Mouse (Mus musculus): ENCODE data around the gene Tex22. TPM values are rescaled to one million over a fixed set of nuclear protein-coding genes. Genes with fewer than 3 reads are reported as not detected.

The Tex22 gene
- polyA plus RNA-seq (2016; fragmentation: Nextera tagmentation; extraction: Ambion mirVana): not detected in 2 replicates

DNA sequence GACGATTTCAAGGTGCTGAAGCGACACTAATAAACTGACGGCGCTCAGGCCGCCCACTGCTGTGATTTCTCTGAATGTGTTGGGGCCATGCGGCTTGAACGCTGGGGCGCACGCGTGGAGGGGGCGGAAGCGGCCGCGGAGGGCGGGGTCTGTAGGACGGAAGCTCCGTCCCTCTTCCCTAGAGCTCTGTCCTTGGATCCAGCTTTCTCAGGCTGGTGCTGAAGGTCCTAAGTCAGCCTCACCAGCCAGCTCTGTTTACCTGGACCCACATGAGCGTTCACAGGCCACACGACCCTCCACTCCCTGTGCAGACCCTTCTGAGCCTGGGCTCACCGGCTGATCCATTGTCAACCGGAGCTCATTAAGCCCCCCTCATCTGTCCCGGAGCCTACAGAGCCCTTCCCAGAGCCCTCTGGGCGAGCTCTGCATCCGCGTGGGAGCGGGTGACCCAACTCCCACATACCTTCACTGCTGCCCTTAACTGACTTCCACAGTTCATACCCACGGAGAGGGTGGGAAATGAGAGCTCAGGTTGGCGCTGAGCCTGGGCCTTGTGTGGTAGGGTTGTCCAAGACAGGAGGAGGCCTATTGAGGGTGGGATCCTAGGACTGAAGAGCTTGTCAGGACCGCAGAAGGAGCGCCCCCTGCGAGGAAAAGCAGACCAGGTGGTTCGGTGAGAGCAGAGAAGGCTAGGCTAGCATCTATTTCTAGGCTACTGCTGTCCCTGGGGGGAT, at the start of gene Tex22:
Gene Tex22, plus strand, starts transcription at position 174 of the 734 bp plus-strand sequence.
- peak within 1 kb of the TSS; percentile 89 for H3K27ac ChIP-seq (replicated peaks)
- no peaks in the 10 kb centered on the region for H3K27me3 ChIP-seq (replicated peaks; ENCODE audit: low read depth, poor library complexity, severe bottlenecking)
- H3K4me3 ChIP-seq: peak within 1 kb of the TSS; percentile 67
- WGBS: 3% methylated on average over 32 of the region's 32 CpGs
- H3K36me3 ChIP-seq (replicated peaks): peaks cover 28% of the 10 kb centered on the region
- DNase-seq (ENCODE audit: low spot score): peak; percentile 89
- peaks cover 27% of the 10 kb centered on the region for H3K4me1 ChIP-seq
- no peaks in the 10 kb centered on the region for H3K9me3 ChIP-seq

DNA sequence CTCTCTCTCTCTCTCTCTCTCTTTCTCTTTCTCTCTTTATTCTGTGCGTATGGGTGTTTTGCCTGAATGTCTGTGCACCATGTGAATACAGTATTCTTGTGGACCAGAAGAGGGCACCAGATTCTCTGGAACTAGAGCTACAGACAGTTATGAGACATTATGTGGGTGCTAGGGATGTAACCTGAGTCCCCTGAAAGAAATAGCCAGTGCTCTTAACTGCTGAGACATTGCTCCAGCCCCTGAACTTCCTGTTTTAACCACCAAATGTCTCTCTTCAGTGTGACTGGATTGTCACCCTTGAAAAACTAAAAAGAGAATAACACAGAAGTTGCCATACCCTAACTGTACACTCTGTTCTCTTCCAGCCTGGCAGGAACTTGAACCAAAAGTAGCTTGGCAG, 47.7 kb upstream of the Tex22 start:
- H3K27ac ChIP-seq (replicated peaks): no peak overlapping the region
- peaks cover 5% of the 10 kb centered on the region; the same call in 1 of the 2 replicates for H3K4me1 ChIP-seq
- no peak for DNase-seq (ENCODE audit: low spot score)
- H3K9me3 ChIP-seq: no peaks in the 10 kb centered on the region
- no peaks in the 10 kb centered on the region for H3K27me3 ChIP-seq (replicated peaks; ENCODE audit: low read depth, poor library complexity, severe bottlenecking)
- H3K4me3 ChIP-seq: no peak overlapping the region
- WGBS: 95% methylated on average over 1 of the region's 1 CpGs
- peaks cover 58% of the 10 kb centered on the region for H3K36me3 ChIP-seq (replicated peaks)

DNA sequence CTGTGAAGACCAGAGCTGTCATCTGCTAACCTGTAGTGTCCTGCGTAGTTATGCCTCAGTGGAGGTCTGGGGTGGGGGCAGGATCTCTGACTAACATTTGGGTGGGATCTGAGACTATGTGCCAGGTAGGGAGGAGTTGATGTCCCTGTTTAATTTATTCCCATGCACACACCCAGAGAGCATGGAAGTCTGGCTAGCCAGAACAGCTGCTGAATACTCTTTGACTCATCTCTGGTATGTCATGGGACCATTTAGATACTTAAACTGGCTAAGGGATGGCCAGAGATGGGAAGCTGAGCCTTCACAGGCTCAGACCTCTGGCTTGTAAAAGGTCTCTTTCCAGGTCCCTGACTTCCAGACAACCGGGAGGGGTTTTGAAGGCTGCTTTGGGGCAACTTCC, 46.8 kb upstream of the Tex22 start:
- H3K9me3 ChIP-seq: no peaks in the 10 kb centered on the region
- 82% methylated on average over 2 of the region's 2 CpGs for WGBS
- H3K27me3 ChIP-seq (replicated peaks; ENCODE audit: low read depth, poor library complexity, severe bottlenecking): no peaks in the 10 kb centered on the region
- no peak overlapping the region for H3K27ac ChIP-seq (replicated peaks)
- no peak overlapping the region for H3K4me3 ChIP-seq
- DNase-seq (ENCODE audit: low spot score): no peak
- peaks cover 55% of the 10 kb centered on the region for H3K36me3 ChIP-seq (replicated peaks)
- peaks cover 14% of the 10 kb centered on the region for H3K4me1 ChIP-seq

DNA sequence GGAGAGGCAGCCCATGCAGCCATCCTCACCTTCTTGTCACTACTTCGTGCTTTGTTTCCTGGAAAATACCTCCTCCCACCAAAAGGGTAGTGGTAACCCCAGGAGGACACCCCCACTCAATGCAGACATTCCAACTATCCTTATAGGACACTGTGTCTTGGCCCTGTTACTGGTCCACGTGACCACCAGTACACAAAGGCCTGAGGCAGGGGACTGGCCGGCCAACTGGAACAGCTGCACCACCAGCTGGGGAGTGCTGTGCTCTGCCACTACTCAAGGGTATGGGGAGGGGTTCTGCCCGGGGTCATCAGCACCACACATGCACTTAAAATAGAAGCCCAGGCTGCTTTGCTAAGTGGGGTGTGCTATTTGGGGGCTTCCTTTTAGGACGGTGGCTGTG, 46.2 kb upstream of the Tex22 start:
- H3K36me3 ChIP-seq (replicated peaks): peaks cover 52% of the 10 kb centered on the region
- H3K4me1 ChIP-seq: peaks cover 20% of the 10 kb centered on the region
- no peaks in the 10 kb centered on the region for H3K9me3 ChIP-seq
- peak; percentile 31 for DNase-seq (ENCODE audit: low spot score)
- 66% methylated on average over 5 of the region's 5 CpGs for WGBS
- no peak overlapping the region for H3K4me3 ChIP-seq
- H3K27me3 ChIP-seq (replicated peaks; ENCODE audit: low read depth, poor library complexity, severe bottlenecking): no peaks in the 10 kb centered on the region
- no peak overlapping the region for H3K27ac ChIP-seq (replicated peaks)

DNA sequence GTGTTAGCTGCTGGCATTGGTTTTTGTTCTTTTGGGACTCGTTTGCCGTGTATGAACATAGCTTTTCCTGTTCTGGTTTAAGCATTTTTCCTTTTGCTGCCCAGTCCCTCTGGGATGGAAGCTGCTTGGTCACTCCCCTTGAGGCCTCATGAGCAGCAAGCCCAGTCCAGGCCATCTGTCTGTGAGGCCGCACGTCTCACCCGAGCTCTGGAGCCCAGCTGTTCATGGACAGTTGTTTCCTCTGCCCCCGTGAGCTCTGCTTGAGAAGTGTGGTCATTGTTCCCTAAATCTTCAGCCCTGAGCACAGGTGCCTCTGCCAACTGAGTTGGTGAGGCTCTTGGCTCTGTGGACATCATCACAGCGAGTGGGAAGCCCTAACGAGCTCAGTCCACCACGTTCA, 45.4 kb upstream of the Tex22 start:
- Histone ChIP-seq H3K27me3 (replicated peaks; ENCODE audit: low read depth, poor library complexity, severe bottlenecking) (no peaks in the 10 kb centered on the region), H3K36me3 (replicated peaks) (peaks cover 44% of the 10 kb centered on the region), H3K9me3 (no peaks in the 10 kb centered on the region), H3K27ac (replicated peaks) (peak overlapping the region; percentile 19; the same call in 1 of the 2 replicates), H3K4me3 (no peak overlapping the region), H3K4me1 (peaks cover 24% of the 10 kb centered on the region)
- no peak for DNase-seq (ENCODE audit: low spot score)
- WGBS: 80% methylated on average over 9 of the region's 9 CpGs

DNA sequence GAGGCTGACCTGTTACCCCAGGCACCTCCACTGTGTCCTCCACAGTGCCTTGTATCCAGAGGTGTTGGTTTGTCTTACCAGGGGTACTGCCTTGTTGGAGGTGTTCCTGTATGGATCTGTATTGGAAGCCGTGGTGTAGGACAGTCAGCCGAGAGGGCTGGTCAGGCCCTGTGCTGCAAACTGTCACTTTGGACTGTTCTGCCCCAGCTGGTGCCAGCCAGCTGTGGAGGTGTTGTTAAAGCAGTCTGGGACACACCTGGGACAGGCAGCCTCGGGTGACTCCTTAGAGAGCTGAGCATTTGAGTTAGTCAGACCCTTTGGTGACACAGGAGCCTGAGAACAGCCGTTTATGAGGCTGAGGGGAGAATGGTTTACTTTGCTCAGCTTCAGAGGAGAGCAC, 44.3 kb upstream of the Tex22 start:
- Histone ChIP-seq H3K4me1 (peaks cover 24% of the 10 kb centered on the region), H3K27me3 (replicated peaks; ENCODE audit: low read depth, poor library complexity, severe bottlenecking) (no peaks in the 10 kb centered on the region), H3K9me3 (no peaks in the 10 kb centered on the region), H3K36me3 (replicated peaks) (peaks cover 36% of the 10 kb centered on the region), H3K27ac (replicated peaks) (0 out of 2 replicates have a peak overlapping the region, but pooled peaks have one; percentile 7), H3K4me3 (no peak overlapping the region)
- DNase-seq (ENCODE audit: low spot score): no peak
- 76% methylated on average over 4 of the region's 4 CpGs for WGBS

DNA sequence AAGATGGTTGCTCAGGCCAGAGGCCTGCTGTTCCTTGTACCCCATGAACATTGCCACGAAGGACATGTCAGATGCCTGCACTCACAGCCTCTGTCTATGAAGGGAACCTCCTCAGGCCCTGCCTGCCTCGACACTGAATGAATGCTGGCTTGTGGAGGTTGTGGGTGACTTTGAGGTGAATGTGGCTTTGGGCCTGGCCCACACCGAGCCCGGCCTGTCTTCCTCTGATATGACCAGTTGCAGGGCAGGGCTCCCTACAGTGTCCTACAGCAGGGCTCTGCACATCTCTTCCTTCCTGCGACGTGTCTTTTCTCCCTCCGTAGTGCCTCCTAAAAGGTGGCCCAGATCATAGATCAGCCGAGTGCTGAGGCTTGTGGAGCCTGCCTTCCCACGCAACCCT, 43.3 kb upstream of the Tex22 start:
- H3K27me3 ChIP-seq (replicated peaks; ENCODE audit: low read depth, poor library complexity, severe bottlenecking): no peaks in the 10 kb centered on the region
- H3K4me3 ChIP-seq: no peak overlapping the region
- H3K9me3 ChIP-seq: no peaks in the 10 kb centered on the region
- H3K27ac ChIP-seq (replicated peaks): 0 out of 2 replicates have a peak overlapping the region, but pooled peaks have one; percentile 31
- 88% methylated on average over 9 of the region's 9 CpGs for WGBS
- no peak for DNase-seq (ENCODE audit: low spot score)
- H3K4me1 ChIP-seq: peaks cover 24% of the 10 kb centered on the region
- H3K36me3 ChIP-seq (replicated peaks): peaks cover 27% of the 10 kb centered on the region

DNA sequence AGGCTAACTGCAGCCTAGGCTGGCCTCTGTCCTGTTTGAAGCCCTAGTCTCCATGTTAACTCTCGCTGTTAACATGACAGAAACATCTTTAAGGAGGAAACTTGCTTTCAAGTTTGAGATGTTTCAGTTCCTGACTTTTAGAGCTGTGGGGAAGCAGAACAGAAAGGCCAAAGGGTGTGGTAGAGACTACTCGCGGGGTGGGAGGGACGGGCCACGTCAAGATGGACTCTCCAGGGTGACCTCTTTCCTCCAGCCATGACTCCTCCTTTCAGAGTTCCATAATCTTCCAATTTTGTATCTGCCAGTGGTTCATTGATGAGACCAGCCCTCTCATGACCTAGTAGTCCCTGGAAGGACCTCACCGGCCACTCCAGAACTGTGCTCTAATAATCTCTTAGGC, 42.9 kb upstream of the Tex22 start:
- DNase-seq (ENCODE audit: low spot score): no peak
- H3K9me3 ChIP-seq: no peaks in the 10 kb centered on the region
- 88% methylated on average over 6 of the region's 6 CpGs for WGBS
- H3K36me3 ChIP-seq (replicated peaks): peaks cover 24% of the 10 kb centered on the region
- H3K4me1 ChIP-seq: peaks cover 24% of the 10 kb centered on the region
- H3K27me3 ChIP-seq (replicated peaks; ENCODE audit: low read depth, poor library complexity, severe bottlenecking): no peaks in the 10 kb centered on the region
- H3K4me3 ChIP-seq: no peak overlapping the region
- H3K27ac ChIP-seq (replicated peaks): no peak overlapping the region

DNA sequence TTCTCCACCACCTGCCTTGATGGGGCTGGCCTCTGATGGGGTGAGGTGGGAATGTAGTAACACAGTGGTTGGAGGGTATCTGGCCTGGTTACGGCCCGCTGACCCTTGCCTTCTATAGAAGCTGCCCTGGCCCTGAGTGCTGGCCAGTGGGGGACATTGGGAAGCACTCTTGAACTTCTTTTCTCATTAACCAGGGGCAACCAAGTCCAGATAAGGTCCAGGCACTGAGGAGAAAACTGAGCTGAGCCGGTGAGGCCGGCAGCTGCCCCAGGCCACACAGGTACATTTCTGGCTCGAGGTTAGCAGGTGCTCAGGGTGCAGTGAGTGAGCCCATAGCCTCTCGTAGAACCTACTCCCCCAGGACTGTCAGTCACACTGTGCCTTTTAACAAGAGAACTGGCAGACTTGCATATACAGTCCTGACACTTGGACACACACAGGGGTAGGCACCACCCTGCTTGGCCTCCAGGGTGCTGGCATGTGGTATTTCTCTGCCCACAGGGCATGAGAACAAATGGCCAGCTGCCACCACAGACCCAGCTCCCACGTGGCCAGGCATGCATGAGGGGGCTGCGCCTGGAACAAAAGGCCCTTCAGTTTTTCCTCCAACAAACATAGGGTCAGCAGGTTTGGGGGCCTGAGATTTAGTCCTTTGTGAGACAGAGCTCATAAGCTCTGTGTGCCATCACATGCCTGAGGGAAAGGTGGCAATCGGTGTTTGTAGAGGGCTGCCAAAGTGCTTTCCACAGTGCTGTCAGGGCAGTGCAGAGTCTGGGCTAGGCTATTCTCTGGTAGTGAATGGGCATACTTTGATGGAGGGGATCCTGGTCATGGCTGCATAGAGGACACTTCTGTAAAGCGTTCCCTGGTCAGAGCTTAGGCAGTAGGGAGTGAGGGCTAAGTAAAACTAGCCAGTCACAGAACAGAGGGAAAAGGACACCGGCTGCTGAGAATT, 41.7 kb upstream of the Tex22 start:
- H3K9me3 ChIP-seq: no peaks in the 10 kb centered on the region
- no peaks in the 10 kb centered on the region for H3K27me3 ChIP-seq (replicated peaks; ENCODE audit: low read depth, poor library complexity, severe bottlenecking)
- no peak for DNase-seq (ENCODE audit: low spot score)
- H3K27ac ChIP-seq (replicated peaks): no peak overlapping the region
- H3K4me3 ChIP-seq: no peak overlapping the region
- H3K36me3 ChIP-seq (replicated peaks): peaks cover 17% of the 10 kb centered on the region
- 74% methylated on average over 11 of the region's 11 CpGs for WGBS
- H3K4me1 ChIP-seq: peaks cover 24% of the 10 kb centered on the region

DNA sequence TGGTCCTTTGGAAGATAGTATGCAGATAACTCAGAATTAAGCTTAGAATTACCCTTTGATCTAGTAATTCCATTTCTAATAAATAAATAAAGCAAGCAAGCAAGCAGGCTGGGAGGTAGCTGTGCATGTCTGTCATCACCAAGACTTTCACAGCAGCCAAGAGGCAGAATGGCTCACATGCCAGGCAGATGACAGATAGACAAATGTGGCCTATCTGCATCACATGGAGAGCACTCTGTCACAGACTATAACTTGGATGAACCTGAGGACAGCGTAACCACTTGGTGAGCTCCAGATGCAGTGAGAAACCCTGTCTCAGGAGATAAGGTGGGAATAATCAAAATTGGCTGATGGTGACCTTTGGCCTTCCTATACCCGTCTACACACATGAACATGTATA, 39.2 kb upstream of the Tex22 start:
- H3K4me1 ChIP-seq: peaks cover 19% of the 10 kb centered on the region
- no peak overlapping the region for H3K27ac ChIP-seq (replicated peaks)
- no peaks in the 10 kb centered on the region for H3K27me3 ChIP-seq (replicated peaks; ENCODE audit: low read depth, poor library complexity, severe bottlenecking)
- no peak for DNase-seq (ENCODE audit: low spot score)
- H3K9me3 ChIP-seq: no peaks in the 10 kb centered on the region
- 85% methylated on average over 2 of the region's 2 CpGs for WGBS
- peaks cover 5% of the 10 kb centered on the region for H3K36me3 ChIP-seq (replicated peaks)
- no peak overlapping the region for H3K4me3 ChIP-seq

DNA sequence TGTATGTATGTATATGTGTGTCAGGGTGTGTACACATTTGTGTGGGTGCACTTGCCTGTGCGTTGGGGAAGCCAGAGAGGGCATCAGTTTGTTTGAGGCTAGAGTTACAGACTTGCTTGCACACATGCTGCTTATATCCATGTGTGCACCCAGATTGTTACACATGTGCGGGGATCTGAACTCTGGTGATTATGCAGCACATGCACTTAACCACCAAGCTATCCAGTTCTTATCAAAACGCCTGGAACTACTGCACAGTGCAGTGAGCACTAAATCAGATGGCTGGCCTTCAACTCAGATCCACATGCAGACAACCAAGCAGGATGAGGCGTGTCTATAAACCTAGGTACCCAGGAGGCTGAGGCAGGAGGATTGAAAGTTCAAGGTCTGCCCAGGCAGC, 37.3 kb upstream of the Tex22 start:
- 90% methylated on average over 4 of the region's 4 CpGs for WGBS
- H3K9me3 ChIP-seq: no peaks in the 10 kb centered on the region
- no peak overlapping the region for H3K4me3 ChIP-seq
- no peaks in the 10 kb centered on the region for H3K27me3 ChIP-seq (replicated peaks; ENCODE audit: low read depth, poor library complexity, severe bottlenecking)
- no peaks in the 10 kb centered on the region; the same call in 1 of the 2 replicates for H3K36me3 ChIP-seq (replicated peaks)
- peaks cover 20% of the 10 kb centered on the region for H3K4me1 ChIP-seq
- DNase-seq (ENCODE audit: low spot score): no peak
- no peak overlapping the region for H3K27ac ChIP-seq (replicated peaks)

DNA sequence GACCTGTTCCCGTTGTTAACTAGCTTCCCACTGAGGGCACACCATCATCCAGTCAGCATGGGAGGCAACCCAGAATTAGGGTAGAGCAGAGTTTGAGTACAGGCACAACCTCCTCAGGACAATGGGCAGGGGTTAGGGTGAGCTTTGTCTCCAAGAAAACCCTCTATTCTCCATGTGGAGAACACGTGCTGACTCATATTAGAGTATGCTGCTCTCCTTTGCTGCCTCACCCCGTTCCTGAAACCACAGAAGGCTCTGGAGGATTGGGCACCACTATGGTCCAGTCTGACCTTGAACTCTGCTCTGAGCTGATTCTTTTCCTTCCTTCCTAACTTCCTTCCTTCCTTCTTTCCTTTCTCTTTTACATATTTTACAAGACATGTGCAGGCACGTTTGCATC, 35.9 kb upstream of the Tex22 start:
- H3K4me3 ChIP-seq: no peak overlapping the region
- no peaks in the 10 kb centered on the region for H3K9me3 ChIP-seq
- no peak overlapping the region for H3K27ac ChIP-seq (replicated peaks)
- no peaks in the 10 kb centered on the region for H3K36me3 ChIP-seq (replicated peaks)
- DNase-seq (ENCODE audit: low spot score): no peak
- 88% methylated on average over 4 of the region's 4 CpGs for WGBS
- peaks cover 6% of the 10 kb centered on the region; the same call in 1 of the 2 replicates for H3K4me1 ChIP-seq
- H3K27me3 ChIP-seq (replicated peaks; ENCODE audit: low read depth, poor library complexity, severe bottlenecking): no peaks in the 10 kb centered on the region

Data from embryonic facial prominence, embryonic 10.5 days (tissue).